In the genomic region with DNA sequence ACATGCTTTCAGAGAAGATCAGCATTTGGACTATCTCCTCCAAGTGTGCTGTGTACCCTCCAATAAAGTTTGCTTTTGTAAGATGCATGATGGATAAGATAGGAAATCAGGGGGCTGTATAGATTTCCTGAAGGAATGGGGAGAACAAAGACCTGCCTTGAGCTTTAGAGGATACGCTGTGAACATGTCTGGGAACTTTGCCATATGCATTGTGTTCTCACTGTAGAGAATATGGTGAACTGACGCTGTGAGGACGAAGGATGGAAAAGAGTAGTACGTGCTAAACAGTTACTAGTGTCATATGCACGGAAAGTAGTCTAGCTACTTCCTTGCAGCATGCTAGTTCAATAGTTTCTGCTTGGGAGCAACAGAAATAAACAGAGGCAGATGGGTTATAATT, we compare ENCODE assay signal across 28 mouse cellular contexts.
DNase-seq lines count a peak whose midpoint lies in the region; ATAC-seq lines count a peak whose summit lies in the region.
"Had no signal": no experiment of that assay in that cellular context is flagged by ENCODE, and none has a peak within 500 bp of the region (broad histone marks: within the 10 kb centered on the region; RNA-seq: fewer than 3 reads in every experiment).

No protein-coding gene starts in this region.

- H3K27ac ChIP-seq in embryonic facial prominence, embryonic 14.5 days (replicated peaks; ENCODE audit: low read depth, low read length): no peak overlapping the region
- H3K27ac ChIP-seq in embryonic facial prominence, embryonic 10.5 days (replicated peaks): no peak overlapping the region
- H3K27ac ChIP-seq in heart, embryonic 12.5 days (ENCODE audit: poor library complexity, severe bottlenecking): no peak overlapping the region
- H3K27ac ChIP-seq in intestine, embryonic 16.5 days (ENCODE audit: low read length): no peak overlapping the region
- H3K27ac ChIP-seq in intestine, embryonic 15.5 days: no peak overlapping the region
- H3K27ac ChIP-seq in lung, embryonic 16.5 days (ENCODE audit: low read length): peak overlapping the region; percentile 44; the same call in 1 of the 2 replicates
- H3K27ac ChIP-seq: hindbrain, embryonic 12.5 days; hindbrain, postnatal 0 days; limb, embryonic 13.5 days; macrophage; midbrain, embryonic 13.5 days; neural tube, embryonic 13.5 days had no signal

- H3K9ac ChIP-seq in embryonic facial prominence, embryonic 14.5 days (ENCODE audit: low read depth, low read length): no peak overlapping the region
- H3K9ac ChIP-seq in heart, embryonic 12.5 days: no peak overlapping the region
- H3K9ac ChIP-seq in intestine, embryonic 16.5 days (ENCODE audit: low read depth, low read length): no peak overlapping the region
- H3K9ac ChIP-seq in intestine, embryonic 15.5 days: no peak overlapping the region
- no peak overlapping the region for H3K9ac ChIP-seq in lung, embryonic 16.5 days (ENCODE audit: low read length)
- H3K9ac ChIP-seq: hindbrain, embryonic 12.5 days; limb, embryonic 13.5 days; midbrain, embryonic 13.5 days; neural tube, embryonic 13.5 days had no signal

- ATAC-seq in embryonic facial prominence, embryonic 14.5 days (ENCODE audit: low read depth): no peak
- ATAC-seq in heart, embryonic 12.5 days (ENCODE audit: insufficient number of reproducible peaks, low FRiP score): peak; percentile 63; the same call in 1 of the 2 replicates
- 0 out of 2 replicates have a peak, but pooled peaks have one; percentile 36 for ATAC-seq in intestine, embryonic 16.5 days
- ATAC-seq in intestine, embryonic 15.5 days: no peak
- ATAC-seq in lung, embryonic 16.5 days (ENCODE audit: low read depth): peak; percentile 75
- ATAC-seq: activated CD4-positive, CD25-positive, alpha-beta regulatory T cell, adult 4 months; forebrain, embryonic 16.5 days; hindbrain, postnatal 0 days; intestine, postnatal 0 days; midbrain, embryonic 13.5 days had no signal

- WGBS in embryonic facial prominence, embryonic 14.5 days: 72% methylated on average over 5 of the region's 5 CpGs
- WGBS in embryonic facial prominence, embryonic 10.5 days: 95% methylated on average over 5 of the region's 5 CpGs
- 56% methylated on average over 5 of the region's 5 CpGs for WGBS in heart, embryonic 12.5 days
- WGBS in intestine, embryonic 16.5 days: 54% methylated on average over 5 of the region's 5 CpGs
- 60% methylated on average over 5 of the region's 5 CpGs for WGBS in intestine, embryonic 15.5 days
- WGBS in lung, embryonic 16.5 days: 38% methylated on average over 5 of the region's 5 CpGs

- intact Hi-C loops in heart, postnatal 10 days (cut with DNase I): no loop called here

- H3K4me1 ChIP-seq in embryonic facial prominence, embryonic 14.5 days (ENCODE audit: control insufficient read depth, insufficient read depth, low read length): peaks cover 5% of the 10 kb centered on the region; the same call in 1 of the 2 replicates
- peaks cover 10% of the 10 kb centered on the region for H3K4me1 ChIP-seq in embryonic facial prominence, embryonic 10.5 days
- 0 out of 2 replicates have a peak, but pooled peaks cover 3% of the 10 kb centered on the region for H3K4me1 ChIP-seq in heart, embryonic 12.5 days (replicated peaks)
- no peaks in the 10 kb centered on the region for H3K4me1 ChIP-seq in intestine, embryonic 16.5 days (ENCODE audit: control insufficient read depth, insufficient read depth, low read length)
- H3K4me1 ChIP-seq in intestine, embryonic 15.5 days (replicated peaks): no peaks in the 10 kb centered on the region
- peaks cover 9% of the 10 kb centered on the region for H3K4me1 ChIP-seq in lung, embryonic 16.5 days (replicated peaks; ENCODE audit: control insufficient read depth, insufficient read depth, low read length)
- H3K4me1 ChIP-seq: limb, embryonic 13.5 days; midbrain, embryonic 13.5 days had no signal

- no peak overlapping the region for H3K4me3 ChIP-seq in embryonic facial prominence, embryonic 14.5 days (ENCODE audit: low read depth, low read length)
- no peak overlapping the region for H3K4me3 ChIP-seq in embryonic facial prominence, embryonic 10.5 days
- H3K4me3 ChIP-seq in heart, embryonic 12.5 days: no peak overlapping the region
- no peak overlapping the region for H3K4me3 ChIP-seq in intestine, embryonic 16.5 days (ENCODE audit: low read length)
- no peak overlapping the region for H3K4me3 ChIP-seq in intestine, embryonic 15.5 days (replicated peaks)
- no peak overlapping the region for H3K4me3 ChIP-seq in lung, embryonic 16.5 days (ENCODE audit: low read length)
- H3K4me3 ChIP-seq: hindbrain, embryonic 12.5 days; limb, embryonic 13.5 days; midbrain, embryonic 13.5 days; neural tube, embryonic 13.5 days had no signal

- H3K36me3 ChIP-seq in embryonic facial prominence, embryonic 14.5 days (ENCODE audit: control insufficient read depth, insufficient read depth, low read length): no peaks in the 10 kb centered on the region
- no peaks in the 10 kb centered on the region for H3K36me3 ChIP-seq in embryonic facial prominence, embryonic 10.5 days (replicated peaks)
- H3K36me3 ChIP-seq in heart, embryonic 12.5 days: no peaks in the 10 kb centered on the region
- H3K36me3 ChIP-seq in intestine, embryonic 16.5 days (ENCODE audit: control insufficient read depth, insufficient read depth, low read length): no peaks in the 10 kb centered on the region
- no peaks in the 10 kb centered on the region for H3K36me3 ChIP-seq in intestine, embryonic 15.5 days
- no peaks in the 10 kb centered on the region for H3K36me3 ChIP-seq in lung, embryonic 16.5 days (ENCODE audit: control insufficient read depth, insufficient read depth, low read length)
- H3K36me3 ChIP-seq: hindbrain, embryonic 12.5 days; limb, embryonic 13.5 days; midbrain, embryonic 13.5 days; neural tube, embryonic 13.5 days had no signal

- no peaks in the 10 kb centered on the region for H3K9me3 ChIP-seq in embryonic facial prominence, embryonic 14.5 days (ENCODE audit: control insufficient read depth, low read length)
- H3K9me3 ChIP-seq in embryonic facial prominence, embryonic 10.5 days: no peaks in the 10 kb centered on the region
- H3K9me3 ChIP-seq in heart, embryonic 12.5 days (replicated peaks): peaks cover 5% of the 10 kb centered on the region; the same call in 1 of the 2 replicates
- H3K9me3 ChIP-seq in intestine, embryonic 16.5 days (ENCODE audit: control insufficient read depth, low read length): no peaks in the 10 kb centered on the region
- no peaks in the 10 kb centered on the region for H3K9me3 ChIP-seq in intestine, embryonic 15.5 days
- no peaks in the 10 kb centered on the region for H3K9me3 ChIP-seq in lung, embryonic 16.5 days (ENCODE audit: control insufficient read depth, low read length)
- H3K9me3 ChIP-seq: hindbrain, embryonic 12.5 days; limb, embryonic 13.5 days; neural tube, embryonic 13.5 days had no signal

- no peak overlapping the region for H3K4me2 ChIP-seq in embryonic facial prominence, embryonic 14.5 days (ENCODE audit: low read depth, low read length)
- H3K4me2 ChIP-seq in heart, embryonic 12.5 days: no peak overlapping the region
- H3K4me2 ChIP-seq in intestine, embryonic 16.5 days (ENCODE audit: low read depth, low read length): no peak overlapping the region
- H3K4me2 ChIP-seq in intestine, embryonic 15.5 days (replicated peaks): no peak overlapping the region
- 0 out of 2 replicates have a peak overlapping the region, but pooled peaks have one; percentile 2 for H3K4me2 ChIP-seq in lung, embryonic 16.5 days (ENCODE audit: low read depth, low read length)
- H3K4me2 ChIP-seq: hindbrain, embryonic 12.5 days; limb, embryonic 13.5 days; liver, embryonic 11.5 days; midbrain, embryonic 13.5 days; neural tube, embryonic 13.5 days had no signal

- DNase-seq in embryonic facial prominence, embryonic 14.5 days (ENCODE audit: low spot score): peak; percentile 26
- DNase-seq in embryonic facial prominence, embryonic 10.5 days (ENCODE audit: low spot score): no peak
- DNase-seq in heart, postnatal 10 days: no peak
- DNase-seq in lung, postnatal 4 days: no peak
- DNase-seq: adrenal gland, adult 2 months; adrenal gland, postnatal 36 days; cerebellum, adult 2 months; cerebellum, postnatal 14 days; gastrocnemius, postnatal 14 days; kidney, adult 9 months; kidney, postnatal 4 days; thymus, adult 2 months; thymus, postnatal 36 days had no signal

- no peaks in the 10 kb centered on the region for H3K27me3 ChIP-seq in embryonic facial prominence, embryonic 14.5 days (replicated peaks; ENCODE audit: control insufficient read depth, insufficient read depth, low read length)
- no peaks in the 10 kb centered on the region for H3K27me3 ChIP-seq in embryonic facial prominence, embryonic 10.5 days (replicated peaks; ENCODE audit: low read depth, poor library complexity, severe bottlenecking)
- no peaks in the 10 kb centered on the region for H3K27me3 ChIP-seq in heart, embryonic 12.5 days (replicated peaks)
- H3K27me3 ChIP-seq in intestine, embryonic 16.5 days (replicated peaks; ENCODE audit: control insufficient read depth, insufficient read depth, low read length): no peaks in the 10 kb centered on the region
- H3K27me3 ChIP-seq in intestine, embryonic 15.5 days (replicated peaks): no peaks in the 10 kb centered on the region
- no peaks in the 10 kb centered on the region for H3K27me3 ChIP-seq in lung, embryonic 16.5 days (ENCODE audit: control insufficient read depth, insufficient read depth, low read depth, low read length)
- H3K27me3 ChIP-seq: CH12.LX; hindbrain, embryonic 12.5 days; limb, embryonic 13.5 days; midbrain, embryonic 13.5 days; neural tube, embryonic 13.5 days had no signal

Comparison
In these comparisons a context has a peak if more than half of its experiments do, and no peak if none do; other contexts are left out.
1. ATAC-seq: peak in heart, embryonic 12.5 days (single experiment), intestine, embryonic 16.5 days (single experiment) and lung, embryonic 16.5 days (single experiment); none in embryonic facial prominence, embryonic 14.5 days (single experiment) and intestine, embryonic 15.5 days (single experiment).